Mouse (Mus musculus): Measurements from ENCODE around the gene Vmn2r95.
"Not testable (repeated sequence)": the region's sequence is repeated elsewhere in the genome, so short reads cannot be mapped to it uniquely, and the experiment has no call there.

Gene Vmn2r95

DNA sequence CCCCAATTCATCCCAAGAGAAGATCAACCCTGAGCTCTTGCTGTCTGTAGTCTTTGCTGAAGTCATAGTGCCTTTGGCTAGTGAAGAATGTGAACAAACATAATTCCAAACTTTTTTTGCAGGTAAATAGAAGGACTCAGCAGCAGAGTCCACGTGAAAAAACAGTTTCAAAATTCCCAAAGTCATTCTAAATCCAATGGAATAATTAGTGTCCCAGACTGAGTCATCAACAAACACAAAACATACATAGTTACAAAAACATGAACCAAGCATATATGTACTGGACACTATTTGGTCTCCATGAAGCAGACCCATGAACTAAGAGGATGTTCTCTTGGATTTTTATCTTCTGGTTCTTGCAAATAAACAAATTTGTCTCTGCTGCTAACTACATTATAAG, at the start of gene Vmn2r95:
Vmn2r95 (plus strand) TSS at position 301 of the 400 bp plus-strand sequence.
- DNase-seq (ENCODE audit: low spot score in 2 of 2): no peak

DNA sequence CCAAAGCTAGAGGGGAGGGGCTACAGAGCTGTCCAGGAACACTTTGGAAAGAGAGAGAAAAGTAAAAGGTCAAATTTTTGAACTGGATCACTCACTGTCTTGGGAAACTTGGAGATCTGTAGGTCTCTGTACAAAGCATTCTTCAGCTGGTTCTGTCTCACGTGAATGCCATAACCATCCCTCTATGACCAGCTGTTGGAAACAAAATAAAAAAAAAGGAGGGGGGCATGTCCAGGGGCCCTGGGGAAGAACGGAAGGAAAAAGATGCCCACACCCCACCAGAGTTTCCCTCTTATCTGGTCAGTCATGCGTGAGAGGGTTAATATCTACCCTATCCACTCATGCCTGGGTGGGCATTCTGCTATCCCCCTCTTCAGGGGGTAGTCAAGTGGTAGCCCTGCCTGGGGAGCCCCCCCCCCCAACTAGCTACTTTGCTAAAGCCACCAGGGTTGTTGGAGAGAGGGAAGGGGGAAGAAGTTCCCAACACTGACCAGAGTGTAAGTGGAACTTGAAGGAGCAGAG, 31.8 kb downstream of the Vmn2r95 start:
- DNase-seq (ENCODE audit: low spot score in 2 of 2): no peak

DNA sequence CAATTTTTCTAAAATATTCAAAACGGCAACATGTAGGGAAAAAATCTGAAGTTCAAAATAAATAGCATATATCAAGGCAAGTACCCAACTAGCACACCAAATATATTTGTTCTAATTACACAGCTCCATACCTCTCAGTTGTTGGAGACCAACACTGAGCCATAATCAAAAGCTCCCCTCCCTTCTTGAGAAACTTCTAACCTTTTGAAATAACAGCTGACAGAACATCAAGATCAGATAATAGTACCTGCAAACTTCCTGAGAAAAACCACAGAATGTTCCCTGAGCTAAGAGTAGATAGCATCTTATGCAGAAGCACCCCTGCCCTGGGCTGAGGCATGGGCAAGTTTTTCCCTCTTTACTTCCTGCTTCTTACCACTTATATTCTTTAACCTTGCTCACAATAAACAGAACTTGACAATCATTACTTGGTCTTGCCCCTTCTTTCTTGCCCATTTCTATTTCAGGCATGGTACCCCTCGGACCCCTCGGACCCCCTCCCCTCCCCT, 34.3 kb downstream of the Vmn2r95 start:
- not testable (repeated sequence) for DNase-seq (ENCODE audit: low spot score in 2 of 2)

DNA sequence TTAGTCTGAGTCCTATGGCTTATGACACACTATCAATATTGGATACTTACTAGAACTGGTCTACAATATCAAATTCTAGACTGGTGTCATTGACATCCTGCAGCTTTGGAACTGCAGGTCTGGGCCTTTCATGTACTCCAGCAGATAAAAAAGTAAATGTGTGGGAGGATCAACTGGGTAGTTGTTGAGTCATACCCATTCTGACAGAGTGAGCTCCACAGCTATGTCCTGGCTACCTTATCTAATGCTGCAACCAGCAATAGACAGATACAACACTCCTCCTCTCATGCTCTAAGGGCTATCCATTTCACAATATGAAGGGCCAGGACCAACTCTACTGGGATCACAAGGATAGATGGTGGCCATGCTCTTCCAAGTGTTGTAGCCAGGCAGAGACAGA, 38.8 kb downstream of the Vmn2r95 start:
- DNase-seq (ENCODE audit: low spot score in 2 of 2): no peak

DNA sequence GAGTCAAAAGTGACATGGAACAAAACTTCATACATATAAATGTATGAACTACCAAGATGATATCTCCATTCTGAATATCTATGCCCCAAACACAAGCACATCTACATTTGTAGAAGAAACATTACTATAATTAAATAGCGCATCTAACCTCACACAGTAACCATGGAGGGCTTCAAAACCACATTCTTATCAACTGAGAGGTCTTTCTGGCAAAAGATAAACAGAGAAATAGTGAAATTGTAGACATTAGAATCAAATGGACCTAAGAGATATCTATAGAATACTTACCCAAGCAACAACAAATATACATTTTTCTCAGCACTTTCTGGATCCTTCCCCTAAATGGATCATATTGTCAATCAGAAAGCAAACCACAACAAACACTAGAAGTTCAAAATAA, 56.0 kb downstream of the Vmn2r95 start:
- no peak for DNase-seq (ENCODE audit: low spot score in 2 of 2)

Data from urinary bladder, postnatal 36 days (tissue).